Mouse (Mus musculus) forelimb bud, embryonic 11.5 days (tissue): ENCODE data around the gene Ypel1.

ENCODE experiments used
- DNase-seq: peaks from one replicate; pipeline ENCODE4 v3.0.0-alpha.2; 2012; ENCODE audit warnings: low read depth, low spot score

Gene Ypel1

GRCm38 (mm10) chr16:17069511-17070443 lies at the start of gene Ypel1:
Ypel1 (plus strand) TSS chr16:17069696.
- peak; percentile 78 for DNase-seq

DNA sequence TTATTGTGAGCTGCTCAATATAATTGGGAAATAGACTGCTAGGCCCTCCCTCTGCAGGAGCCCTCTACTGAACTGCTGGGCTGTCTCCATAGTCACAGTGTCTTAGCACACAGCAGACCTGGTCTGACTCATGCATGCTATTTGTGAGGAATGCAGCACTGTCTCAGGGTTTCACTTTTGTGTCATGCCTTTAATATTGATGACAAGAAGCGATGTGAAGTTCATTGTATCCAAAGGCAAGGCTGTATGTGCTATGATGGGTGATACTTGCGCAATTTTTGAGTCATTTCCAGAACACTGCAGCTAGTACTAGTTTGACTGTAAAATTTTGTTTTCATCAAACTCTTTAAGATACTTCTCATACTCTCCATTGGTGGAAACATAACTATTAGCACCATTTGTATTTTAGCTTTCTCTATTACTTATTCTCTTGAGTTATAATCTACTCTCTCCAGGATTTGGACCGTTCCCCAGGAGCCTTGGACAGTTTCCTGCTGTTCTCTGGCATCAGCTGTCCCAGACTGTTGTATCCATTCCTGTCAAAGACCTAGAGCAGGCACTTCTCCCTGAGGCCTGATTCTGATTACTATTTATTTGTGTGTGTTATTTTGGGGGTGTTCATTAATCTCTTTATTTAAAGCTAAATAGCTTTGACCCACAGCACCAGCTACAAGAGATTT lies 44.9 kb upstream of the Ypel1 start:
- no peak for DNase-seq

DNA sequence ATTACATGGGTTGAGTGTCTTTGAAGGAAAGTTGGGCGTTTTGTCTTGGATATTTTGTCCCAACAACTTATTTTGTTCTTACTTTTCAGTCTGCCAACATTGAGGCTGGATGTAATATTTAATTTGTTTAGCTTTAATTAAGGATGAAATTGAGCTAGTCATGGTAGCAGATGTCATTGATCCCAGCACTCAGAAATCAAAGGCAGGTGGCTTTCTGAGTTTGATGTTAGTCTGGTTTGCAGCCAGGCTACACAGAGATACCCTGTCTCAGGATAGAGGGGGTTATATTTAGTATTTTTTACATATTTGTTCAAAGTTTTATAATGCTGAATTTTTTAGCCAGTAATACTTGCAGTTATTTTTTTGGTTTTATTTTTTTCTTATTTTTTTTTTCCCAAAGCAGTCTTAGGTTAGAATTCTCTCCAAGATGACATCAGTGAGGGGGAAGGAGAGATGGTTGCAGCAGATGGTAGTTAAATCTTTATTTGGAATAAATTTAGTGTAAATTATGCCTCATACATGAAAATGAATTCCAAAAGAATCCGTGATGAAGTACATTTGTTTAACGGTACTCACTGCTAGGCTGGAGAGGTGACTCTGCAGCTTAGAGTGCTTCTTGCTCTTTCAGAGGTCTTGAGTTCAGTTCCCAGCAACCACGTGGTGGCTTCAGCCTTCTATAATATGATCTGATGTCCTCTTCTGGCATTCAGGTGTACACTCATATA lies 39.4 kb upstream of the Ypel1 start:
- DNase-seq, result no peak

GRCm38 (mm10) chr16:17033754-17034153 lies 35.7 kb upstream of the Ypel1 start:
- DNase-seq, result no peak

DNA sequence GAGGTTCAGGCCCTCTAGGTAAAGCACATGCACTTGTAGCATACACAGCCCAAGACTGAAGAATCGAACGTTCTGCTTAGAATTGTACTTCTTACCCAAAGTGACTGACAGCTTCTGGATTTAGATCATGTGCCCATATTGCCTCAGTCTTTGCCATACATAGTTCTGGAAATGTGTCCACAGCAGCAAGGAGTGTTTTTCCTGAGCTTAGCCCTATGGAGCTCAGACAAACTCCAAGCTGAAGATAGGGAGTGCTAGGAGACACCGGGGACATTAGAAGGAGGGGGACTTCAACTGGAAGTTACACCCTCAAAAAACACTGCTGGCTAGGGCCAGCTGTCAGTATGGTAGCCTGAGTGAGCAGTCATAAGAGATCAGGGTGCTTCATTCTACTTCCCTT lies 28.8 kb upstream of the Ypel1 start:
- DNase-seq, result no peak

GRCm38 (mm10) chr16:17041417-17041816 lies 28.1 kb upstream of the Ypel1 start:
- no peak for DNase-seq

GRCm38 (mm10) chr16:17044320-17044719 lies 25.2 kb upstream of the Ypel1 start:
- DNase-seq, result no peak

GRCm38 (mm10) chr16:17045287-17045686 lies 24.2 kb upstream of the Ypel1 start:
- DNase-seq, result no peak

GRCm38 (mm10) chr16:17049886-17050285 lies 19.6 kb upstream of the Ypel1 start:
- no peak for DNase-seq

DNA sequence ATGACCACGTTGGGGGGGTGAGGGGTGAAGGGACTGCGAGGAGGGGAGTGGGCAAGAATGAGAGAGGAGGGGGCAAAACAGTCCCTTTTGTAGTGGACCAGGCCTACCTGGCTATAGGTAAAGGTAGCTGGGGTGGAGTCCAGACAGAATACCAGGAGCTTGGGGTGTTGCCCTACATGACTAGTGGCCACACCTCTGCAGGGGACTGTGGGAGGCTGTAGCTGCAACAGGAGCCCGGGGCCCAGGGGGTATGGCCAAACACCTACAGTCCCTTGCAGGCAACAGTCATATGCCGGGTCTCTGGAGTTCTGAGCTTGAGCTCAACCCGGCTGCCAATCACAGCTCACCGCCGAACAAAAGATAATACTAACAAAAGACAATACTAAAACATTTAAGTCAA lies 17.4 kb upstream of the Ypel1 start:
- DNase-seq, result no peak

- no peak for DNase-seq
These were observed 15.6 kb upstream of the Ypel1 start for GRCm38 (mm10) chr16:17053903-17054302.

DNA sequence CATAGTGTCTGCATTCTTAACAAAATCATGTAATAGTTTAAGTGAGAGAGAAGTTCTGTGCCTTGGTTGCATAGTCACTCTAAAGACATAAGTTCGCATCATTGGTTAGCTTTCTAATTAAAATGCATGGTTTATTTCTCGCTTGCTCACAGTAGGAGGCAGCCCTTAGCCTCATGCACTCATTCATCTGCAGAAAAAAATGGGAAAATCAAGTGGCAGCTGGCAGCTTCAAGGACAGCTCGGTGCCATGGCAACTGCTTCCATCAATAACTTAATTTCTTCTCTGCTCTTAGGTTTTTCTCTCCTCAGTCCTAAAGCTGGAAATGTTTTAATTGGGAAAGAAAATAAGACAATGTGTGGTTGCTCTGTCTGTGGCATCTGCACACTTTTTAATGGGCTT lies 13.9 kb upstream of the Ypel1 start:
- DNase-seq, result no peak

GRCm38 (mm10) chr16:17062338-17062737 lies 7.2 kb upstream of the Ypel1 start:
- DNase-seq, result no peak

DNA sequence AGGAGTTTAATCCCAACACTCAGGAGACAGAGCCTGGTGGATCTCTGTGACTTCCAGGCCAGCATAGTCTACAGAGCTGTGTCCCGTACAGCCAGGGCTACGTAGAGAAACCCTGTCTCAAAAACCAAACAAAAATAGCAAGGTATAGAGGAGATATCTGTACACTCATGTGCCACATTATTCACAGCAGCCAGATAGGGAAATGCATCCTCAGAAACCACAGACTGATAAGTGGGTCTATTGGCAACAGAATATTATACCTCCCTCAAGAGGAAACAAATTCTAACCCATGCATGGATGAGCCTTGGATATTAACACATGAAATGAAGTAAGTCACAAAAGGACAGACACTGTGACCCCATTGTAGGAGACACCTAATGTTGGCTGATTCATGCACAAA lies 1.9 kb upstream of the Ypel1 start:
- no peak for DNase-seq

DNA sequence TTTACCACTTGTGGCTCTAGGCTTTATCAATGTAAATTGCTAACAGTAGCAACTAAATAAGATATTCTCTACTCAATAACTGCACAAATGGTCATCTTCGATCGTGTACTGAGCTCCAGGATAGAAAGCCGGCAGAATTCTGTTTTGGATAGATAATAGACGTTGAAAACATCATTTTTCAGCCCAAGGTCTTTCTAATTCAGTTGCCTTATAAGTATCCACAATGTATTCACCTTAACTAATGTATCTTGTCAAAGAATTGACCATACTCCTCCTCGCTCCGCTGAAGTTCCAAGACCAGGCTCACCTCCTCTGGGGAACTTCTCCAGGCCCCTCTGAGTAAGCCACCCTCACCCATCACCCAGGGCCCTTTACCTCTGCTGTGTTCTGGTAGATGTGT lies 1.2 kb downstream of the Ypel1 start:
- DNase-seq, result no peak

GRCm38 (mm10) chr16:17073000-17073399 lies 3.5 kb downstream of the Ypel1 start:
- no peak for DNase-seq

DNA sequence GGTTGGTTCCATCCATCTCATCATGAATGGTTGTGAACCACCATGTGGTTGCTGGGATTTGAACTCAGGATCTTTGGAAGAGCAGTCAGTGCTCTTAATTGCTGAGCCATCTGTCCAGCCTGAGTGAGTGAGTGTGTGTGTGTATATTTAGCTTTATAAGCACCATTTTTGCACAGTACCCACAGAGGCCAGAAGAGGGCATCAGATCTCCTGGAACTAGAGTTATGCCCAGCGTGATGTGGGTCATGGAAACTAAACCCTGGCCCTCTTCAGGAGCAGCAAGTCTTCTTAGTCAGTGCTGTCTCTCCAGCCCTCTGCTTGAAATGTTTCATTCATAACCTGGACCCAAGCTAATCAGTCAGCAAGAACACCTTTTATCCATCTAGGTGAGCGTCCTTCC lies 6.8 kb downstream of the Ypel1 start:
- no peak for DNase-seq

DNA sequence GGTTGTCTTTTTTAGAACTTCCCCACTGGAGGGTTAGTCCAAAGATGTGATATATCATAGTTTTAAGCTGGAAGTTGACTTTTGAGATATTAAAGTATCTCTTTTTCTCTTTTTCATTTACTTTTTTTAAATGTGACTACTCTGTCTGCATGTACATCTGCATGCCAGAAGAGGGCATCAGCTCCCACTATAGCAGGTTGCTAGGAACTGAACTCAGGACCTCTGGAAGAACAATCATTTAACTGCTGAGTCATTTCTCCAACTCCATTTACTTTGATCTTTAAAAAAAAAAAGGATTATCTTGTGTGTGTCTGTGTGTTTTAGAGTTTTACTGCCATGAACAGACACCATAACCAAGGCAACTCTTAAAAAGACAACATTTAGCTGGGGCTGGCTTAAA lies 7.4 kb downstream of the Ypel1 start:
- DNase-seq, result no peak

DNA sequence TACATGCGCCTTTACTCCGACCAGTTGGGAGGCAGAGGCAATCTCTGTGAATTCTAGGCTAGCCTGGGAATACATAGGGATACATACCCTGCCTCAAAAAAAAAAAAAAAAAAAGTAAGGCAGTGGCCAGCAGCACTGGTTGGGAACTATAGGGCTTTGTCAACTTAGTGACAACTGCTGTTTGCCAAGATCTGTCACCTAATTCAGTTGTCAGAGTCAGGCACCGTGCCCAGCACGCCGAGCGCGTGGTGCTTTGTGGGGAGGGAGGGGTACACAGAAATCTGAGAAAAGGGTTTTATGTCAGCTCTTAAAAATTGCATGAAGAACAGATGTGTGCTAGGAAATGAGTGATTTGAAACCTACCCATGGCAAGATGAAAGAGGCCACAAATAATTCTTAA lies 8.6 kb downstream of the Ypel1 start:
- no peak for DNase-seq

- no peak for DNase-seq
These were observed 12.8 kb downstream of the Ypel1 start for GRCm38 (mm10) chr16:17082121-17082792.

- DNase-seq, result no peak
These were observed 16.1 kb downstream of the Ypel1 start for GRCm38 (mm10) chr16:17085636-17086035.

DNA sequence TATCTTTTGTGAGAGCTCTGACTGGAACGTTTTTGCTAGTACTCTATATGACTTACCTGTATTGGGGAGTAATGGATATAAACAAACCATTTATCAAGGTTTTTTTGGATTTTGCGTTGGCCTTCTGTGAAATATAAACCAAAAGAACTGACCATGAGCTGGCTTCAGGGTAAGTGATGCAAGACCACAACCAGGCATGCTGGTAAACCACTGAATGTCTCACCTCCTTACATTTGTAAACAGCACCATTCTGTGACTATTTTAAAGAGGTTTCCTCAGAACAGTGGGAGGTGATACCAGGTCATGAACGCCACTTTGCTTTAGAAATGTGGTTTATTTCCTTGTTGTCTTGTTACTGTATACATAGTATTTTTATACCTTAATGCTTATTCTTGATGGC lies 16.7 kb downstream of the Ypel1 start:
- no peak for DNase-seq
